Mouse (Mus musculus) MEL (cell line): Measurements from ENCODE around the gene Nvl.

Experiments used
- CTCF ChIP-seq, 3 experiments: IDR thresholded peaks in 2 of 3; conservative IDR thresholded peaks in 1 of 3; 2 replicates each; pipeline ENCODE4 v1.5.1; 2011 to 2012; ENCODE audit warnings: low read length in 3 of 3, low read depth in 2 of 3, mild to moderate bottlenecking in 2 of 3, improper control_type of control experiment in 1 of 3, inconsistent platforms in 1 of 3, mixed read lengths in 1 of 3, moderate library complexity in 1 of 3; ENCODE audit not compliant: control insufficient read depth in 1 of 3, insufficient read depth in 1 of 3, poor library complexity in 1 of 3, severe bottlenecking in 1 of 3
- EP300 ChIP-seq, 2 experiments: IDR thresholded peaks; 2 replicates each; pipeline ENCODE4 v1.6.1; 2011; ENCODE audit warnings: improper control_type of control experiment in 2 of 2, low read length in 2 of 2, low read depth in 1 of 2, mild to moderate bottlenecking in 1 of 2
- MAFK ChIP-seq: IDR thresholded peaks from 2 replicates; pipeline ENCODE4 v1.6.1; 2011; ENCODE audit warnings: low read depth, mild to moderate bottlenecking, low read length, improper control_type of control experiment, borderline replicate concordance
- POLR2A ChIP-seq, 2 experiments: IDR thresholded peaks; 2 replicates each; pipeline ENCODE4 v1.6.1; 2011 to 2012; ENCODE audit warnings: low read length in 2 of 2, mild to moderate bottlenecking in 2 of 2, control low read depth in 1 of 2, improper control_type of control experiment in 1 of 2, low read depth in 1 of 2, moderate library complexity in 1 of 2; ENCODE audit not compliant: control insufficient read depth in 1 of 2, insufficient read depth in 1 of 2, poor library complexity in 1 of 2
- POLR2AphosphoS2 ChIP-seq: IDR thresholded peaks from 2 replicates; pipeline ENCODE4 v1.6.1; 2011; ENCODE audit warnings: low read length, improper control_type of control experiment
- USF1 ChIP-seq: IDR thresholded peaks from 2 replicates; pipeline ENCODE4 v1.6.1; 2014; ENCODE audit warnings: low read depth, mild to moderate bottlenecking, inconsistent platforms, low read length, improper control_type of control experiment, moderate library complexity
- ZC3H11A ChIP-seq: IDR thresholded peaks from 2 replicates; pipeline ENCODE4 v1.6.1; 2012; ENCODE audit warnings: low read depth, mild to moderate bottlenecking, inconsistent platforms, low read length, improper control_type of control experiment
- ZNF384 ChIP-seq: IDR thresholded peaks from 2 replicates; pipeline ENCODE4 v1.6.1; 2012; ENCODE audit warnings: low read depth, mild to moderate bottlenecking, inconsistent platforms, low read length, improper control_type of control experiment

- no peak for TF ChIP-seq MAFK
- TF ChIP-seq POLR2AphosphoS2, result no peak
- TF ChIP-seq EP300 (IDR thresholded peaks at IDR 0.05; ENCODE audit: low read depth in 1 of 2, low read length in 2 of 2), result no peak
- no peak for TF ChIP-seq CTCF (IDR thresholded peaks at IDR 0.05 in 2 of 3, conservative IDR thresholded peaks at IDR 0.05 in 1 of 3; ENCODE audit: control insufficient read depth in 1 of 3, insufficient read depth in 1 of 3, low read depth in 2 of 3, low read length in 3 of 3, poor library complexity in 1 of 3, severe bottlenecking in 1 of 3)
- TF ChIP-seq ZC3H11A, result no peak
- no peak for TF ChIP-seq ZNF384
- TF ChIP-seq USF1, result no peak
- TF ChIP-seq POLR2A (IDR thresholded peaks at IDR 0.05; ENCODE audit: control insufficient read depth in 1 of 2, insufficient read depth in 1 of 2, low read depth in 1 of 2, low read length in 2 of 2, poor library complexity in 1 of 2), result no peak
Measured at GRCm38 (mm10) chr1:181124145-181124544, 19.9 kb downstream of the Nvl start.
